Mouse (Mus musculus) right cerebral cortex, postnatal 14 days (tissue): ENCODE results near the gene Ppara.
"Not testable (repeated sequence)": the region's sequence is repeated elsewhere in the genome, so short reads cannot be mapped to it uniquely, and the experiment has no call there.

Experiments
- DNase-seq: peaks from one replicate; pipeline ENCODE4 v3.0.0; 2022

Gene Ppara

DNA sequence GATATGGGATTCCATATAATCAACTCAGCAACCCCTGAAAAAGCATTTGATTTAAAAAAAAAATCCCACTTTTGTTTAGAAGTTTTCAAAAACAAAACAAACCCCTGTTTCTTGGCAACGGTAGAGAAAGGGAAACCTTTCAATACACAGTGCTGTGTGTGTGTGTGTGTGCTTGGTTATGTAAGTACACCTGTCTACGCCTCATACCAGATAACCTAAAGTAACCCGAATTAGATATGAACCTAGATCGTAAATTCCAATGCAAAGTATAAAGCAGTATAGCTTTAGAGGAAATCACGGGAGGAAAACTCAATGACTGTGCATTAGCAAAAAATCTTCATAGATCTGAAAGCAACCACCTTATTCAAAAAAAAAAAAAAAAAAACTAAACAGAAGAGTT is 31.9 kb downstream of the Ppara start:
- DNase-seq = no peak

DNA sequence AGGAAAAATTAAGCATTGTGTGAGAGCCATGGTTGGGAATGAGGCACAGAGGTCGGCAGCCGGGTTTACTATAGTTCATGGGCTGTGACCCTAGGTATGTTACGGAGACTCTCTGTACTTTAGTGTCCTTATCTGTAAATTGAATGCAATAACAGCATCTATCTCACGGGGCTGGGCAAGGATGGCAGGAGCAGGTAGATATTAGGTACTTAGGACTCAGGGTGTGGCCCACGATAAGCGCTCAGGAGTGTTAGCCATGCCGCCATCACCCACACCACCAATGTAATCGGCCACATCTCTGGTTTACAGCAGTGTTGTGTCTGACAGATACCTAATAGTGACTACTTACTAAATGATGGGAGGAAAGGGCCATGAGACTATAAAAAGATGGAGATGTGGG is 34.2 kb downstream of the Ppara start:
- DNase-seq = no peak

DNA sequence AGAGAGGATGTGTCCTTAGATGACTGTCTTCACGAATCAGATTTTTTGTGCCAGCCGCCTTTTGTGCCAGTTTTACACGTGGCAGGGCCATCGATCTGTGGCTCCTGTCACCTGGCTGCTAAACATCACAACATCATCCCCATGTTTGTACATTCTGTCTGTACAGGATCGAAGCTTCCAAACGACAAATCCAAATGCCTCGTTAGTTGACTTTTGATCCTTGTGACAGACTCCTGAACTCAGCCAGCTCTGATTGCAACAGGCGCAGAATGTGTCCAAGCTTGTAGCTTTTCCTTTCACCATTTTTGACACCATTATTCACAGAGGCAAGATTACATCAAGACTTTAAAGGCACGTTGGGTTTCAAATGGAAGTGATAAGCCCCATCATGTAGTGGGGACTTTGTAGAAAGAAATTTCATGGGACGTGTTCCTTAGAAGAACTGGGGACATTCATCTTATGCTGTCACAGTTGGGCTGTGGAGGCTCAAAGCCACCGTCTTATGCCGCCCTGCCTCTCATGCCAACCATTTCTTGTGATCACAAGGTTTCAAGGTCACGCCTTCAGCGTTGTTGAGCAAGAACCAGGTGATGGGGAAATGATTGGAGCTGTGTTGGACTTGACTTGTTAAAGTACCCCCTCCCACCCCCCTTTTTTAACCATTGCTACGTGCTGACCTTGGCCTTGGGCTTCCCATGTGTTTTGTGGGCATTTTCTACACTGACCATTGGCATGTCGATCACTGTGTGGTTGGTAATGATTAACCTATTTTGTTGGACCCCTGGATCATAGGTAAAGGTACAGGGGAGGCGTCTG is 36.7 kb downstream of the Ppara start:
- DNase-seq = no peak

- no peak for DNase-seq
Observed at GRCm38 (mm10) chr15:85772146-85772740, 37.5 kb downstream of the Ppara start.

DNA sequence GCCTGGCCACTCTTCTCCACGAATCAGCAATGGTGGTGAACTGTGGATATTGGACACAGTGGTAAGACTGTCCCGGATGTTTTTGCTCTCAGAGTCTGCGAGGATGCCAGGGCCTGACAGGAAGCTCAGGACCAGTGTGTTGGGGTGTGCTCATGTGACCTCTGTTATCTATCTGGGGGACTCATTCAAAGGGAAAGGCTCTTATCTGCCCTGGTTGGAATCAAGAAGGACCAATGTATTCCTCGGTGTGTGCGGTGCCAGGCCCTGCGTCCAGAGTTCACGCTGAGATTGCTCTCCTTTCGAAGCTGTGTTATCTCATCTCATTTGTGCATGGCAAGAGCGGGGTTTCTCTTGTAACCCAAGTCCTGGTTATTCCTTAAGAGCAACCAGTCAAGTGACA is 39.6 kb downstream of the Ppara start:
- no peak for DNase-seq

DNA sequence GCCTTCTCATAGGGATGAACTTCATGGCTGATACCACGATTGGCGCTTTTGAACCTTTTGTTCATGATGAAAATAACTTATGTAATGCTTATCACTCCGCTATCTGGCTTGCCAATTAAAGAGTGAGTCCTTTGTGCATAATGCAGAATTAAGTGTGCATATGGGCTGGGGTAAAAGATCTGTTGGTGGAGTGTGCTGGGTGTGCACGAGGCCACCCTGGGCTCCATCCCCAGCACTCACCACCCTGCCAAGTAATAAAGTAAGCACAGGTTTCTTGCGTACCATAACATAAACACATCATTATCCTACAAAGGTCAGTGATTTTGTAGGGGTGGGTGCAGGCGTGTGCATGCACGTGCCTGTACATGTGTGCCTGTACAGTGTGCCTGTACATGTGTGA is 40.2 kb downstream of the Ppara start:
- no peak for DNase-seq

DNA sequence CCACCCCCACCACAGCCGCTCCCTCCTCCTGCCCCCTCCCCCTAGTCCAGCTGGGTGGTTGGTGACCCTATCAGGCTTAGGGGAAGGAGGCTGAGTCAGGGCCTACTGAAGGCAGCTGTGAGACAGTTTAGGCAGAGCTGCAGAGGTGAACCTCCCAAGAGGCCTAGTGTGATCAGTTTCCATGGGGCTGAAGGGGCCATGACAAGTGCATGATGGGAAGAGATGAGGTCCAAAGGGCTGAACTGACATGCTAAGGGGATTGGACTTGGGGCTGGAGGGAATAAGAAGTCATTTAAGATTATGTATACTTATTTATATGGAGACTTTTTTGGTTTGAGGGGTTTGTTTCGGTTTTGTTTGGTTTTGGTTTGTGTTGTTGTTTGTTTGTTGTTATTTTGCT is 41.5 kb downstream of the Ppara start:
- DNase-seq = no peak

GRCm38 (mm10) chr15:85776771-85777170 is 42.0 kb downstream of the Ppara start:
- no peak for DNase-seq

- not testable (repeated sequence) for DNase-seq
Observed at GRCm38 (mm10) chr15:85778891-85779290, 44.1 kb downstream of the Ppara start.

DNA sequence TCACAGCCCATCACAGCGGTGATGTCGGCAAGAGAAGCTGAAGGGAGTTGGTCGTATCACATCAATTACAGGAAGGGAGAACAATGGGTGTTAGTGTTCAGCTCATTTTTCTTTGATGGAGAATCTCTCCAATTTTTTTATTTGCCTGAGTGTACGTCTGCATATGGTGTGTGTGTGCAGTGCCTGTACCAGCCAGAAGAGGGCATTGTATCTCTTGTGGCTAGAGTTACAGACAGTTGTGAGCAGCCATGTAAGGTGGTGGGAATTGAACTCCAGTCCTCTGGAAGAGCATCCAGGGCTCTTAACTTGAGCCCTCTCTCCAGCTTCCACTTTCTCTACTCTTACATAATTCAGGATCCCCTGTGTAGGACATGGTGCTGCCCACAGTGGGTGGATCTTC is 48.4 kb downstream of the Ppara start:
- no peak for DNase-seq

DNA sequence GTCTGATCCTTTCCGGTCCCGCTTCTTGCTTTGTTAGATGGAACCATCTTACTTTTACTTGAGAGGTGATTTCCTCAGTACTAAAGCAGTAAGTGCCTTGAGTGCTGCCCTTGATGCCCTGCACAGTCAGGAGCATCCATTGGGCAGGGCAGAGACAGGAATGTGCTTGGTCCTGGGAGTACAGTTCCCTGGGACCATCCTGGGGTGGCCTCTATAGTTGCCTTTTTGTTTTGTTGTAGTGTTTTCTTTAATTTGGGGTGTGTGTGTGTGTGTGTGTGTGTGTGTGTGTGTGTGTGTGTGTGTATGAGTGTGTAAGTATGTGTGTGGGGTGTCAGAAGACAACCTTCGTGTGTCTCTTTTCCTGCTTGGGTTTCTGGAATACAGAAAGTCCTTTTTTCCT is 49.6 kb downstream of the Ppara start:
- no peak for DNase-seq

DNA sequence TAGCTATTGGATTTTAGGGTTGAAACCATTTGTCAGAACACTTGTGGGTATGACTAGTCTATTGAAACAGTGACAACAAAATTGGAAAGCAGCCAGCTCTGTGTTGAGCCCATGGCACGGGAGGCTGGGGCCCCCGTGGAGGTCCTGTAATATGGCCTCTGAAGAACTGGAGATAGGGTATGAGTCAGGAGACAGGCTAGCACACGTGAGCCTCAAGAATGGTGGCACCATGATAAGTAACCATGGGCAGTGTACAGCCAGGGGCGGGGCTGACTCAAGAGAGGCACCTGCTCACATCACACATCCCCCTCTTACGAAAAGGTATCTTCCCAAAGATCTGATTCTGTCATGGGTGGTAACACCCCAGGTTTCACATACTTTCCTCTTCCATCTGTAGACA is 51.9 kb downstream of the Ppara start:
- DNase-seq = no peak

DNA sequence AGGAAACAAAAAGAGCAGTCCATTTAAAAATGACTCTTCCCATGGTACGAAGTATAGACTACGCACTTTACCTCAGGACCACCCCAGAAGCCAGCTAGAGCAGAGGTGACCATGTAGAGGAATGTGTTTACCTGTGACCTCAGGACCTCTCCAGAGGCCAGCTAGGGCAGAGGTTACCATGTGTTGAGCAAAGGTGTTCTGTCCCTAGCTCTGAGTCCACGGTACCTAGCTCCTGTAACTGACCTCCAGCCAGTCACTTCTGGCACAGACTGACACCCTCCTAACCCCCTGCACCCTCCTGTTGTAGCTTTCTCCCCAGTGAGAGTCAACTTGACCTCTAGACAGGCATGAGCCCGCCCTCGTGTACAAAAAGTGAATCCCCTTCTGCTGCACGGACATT is 52.7 kb downstream of the Ppara start:
- DNase-seq = no peak

DNA sequence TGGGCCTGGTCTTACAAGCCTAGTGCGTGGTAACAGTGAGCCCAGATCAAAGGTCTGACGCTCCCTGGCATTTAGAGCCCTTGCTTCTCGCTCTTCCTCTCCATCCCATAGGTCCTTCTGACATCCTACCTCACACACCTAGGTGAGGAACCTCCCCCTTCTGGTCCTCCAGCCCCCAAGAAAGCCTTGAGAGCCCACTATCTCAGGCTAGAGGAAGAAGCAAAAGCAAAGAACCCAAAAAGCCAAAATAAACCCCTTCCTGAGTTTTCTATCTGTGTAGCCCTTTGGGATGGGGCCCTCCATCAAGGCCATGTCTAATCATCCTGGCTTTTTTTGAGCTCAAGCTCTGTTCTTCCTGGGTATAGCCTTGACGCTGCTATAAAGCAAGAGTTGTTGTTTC is 53.3 kb downstream of the Ppara start:
- DNase-seq = no peak

GRCm38 (mm10) chr15:85788633-85789032 is 53.9 kb downstream of the Ppara start:
- DNase-seq = no peak

DNA sequence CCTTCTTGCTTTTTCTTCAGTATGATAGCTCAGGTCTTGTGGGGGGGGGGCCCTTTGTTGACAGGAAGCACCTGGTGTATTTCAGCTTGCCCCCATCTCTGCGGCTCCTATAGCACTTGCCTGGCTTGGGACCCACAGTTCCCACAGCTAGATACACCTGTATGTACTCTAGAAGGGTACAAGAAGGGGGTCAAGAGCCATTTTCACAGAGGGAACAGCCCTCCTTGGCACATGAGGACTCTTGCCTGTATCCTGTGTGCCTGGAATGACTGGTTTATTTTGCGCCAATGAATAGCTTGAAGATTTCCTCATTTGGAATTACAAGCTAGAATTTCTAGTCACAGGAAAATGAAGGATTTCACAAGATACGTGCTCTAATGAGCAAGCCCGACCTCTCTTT is 56.7 kb downstream of the Ppara start:
- no peak for DNase-seq

DNA sequence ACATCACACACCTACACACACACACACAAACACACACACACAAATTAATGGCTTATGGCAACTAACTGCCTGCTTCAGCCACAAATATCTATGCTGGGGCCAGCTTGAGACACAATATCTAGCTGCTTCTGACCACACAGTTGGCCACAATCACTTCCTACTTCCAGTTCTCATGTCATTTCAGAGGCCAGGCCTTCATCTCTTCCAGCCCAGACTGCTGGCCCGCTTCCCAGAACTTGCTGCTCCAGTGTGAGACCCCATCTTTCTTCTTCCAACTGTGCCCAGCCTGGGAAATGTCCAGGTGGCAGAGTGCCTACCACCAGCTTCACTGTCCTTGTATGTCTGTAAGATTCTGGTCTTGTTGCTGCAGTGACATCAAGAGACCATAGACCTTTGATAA is 58.0 kb downstream of the Ppara start:
- peak; percentile 57 for DNase-seq

DNA sequence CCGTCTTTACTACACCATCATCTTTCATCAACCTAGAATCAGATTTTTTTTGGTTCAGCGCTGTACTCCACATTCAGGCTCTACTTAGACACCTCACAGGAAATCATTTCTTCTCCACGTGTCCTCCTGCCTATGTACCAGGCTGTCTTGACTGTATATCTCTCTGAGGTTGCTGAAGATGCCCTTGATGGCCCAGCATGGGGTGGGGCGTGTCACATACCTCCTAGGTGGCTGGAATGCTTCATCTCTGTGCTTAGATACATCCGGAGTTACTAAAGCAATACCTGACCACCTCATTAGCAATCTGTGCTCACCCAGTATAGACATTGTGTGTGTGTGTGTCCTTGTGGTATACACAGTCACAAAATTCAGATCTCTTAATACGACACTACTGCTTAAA is 60.7 kb downstream of the Ppara start:
- DNase-seq = no peak

DNA sequence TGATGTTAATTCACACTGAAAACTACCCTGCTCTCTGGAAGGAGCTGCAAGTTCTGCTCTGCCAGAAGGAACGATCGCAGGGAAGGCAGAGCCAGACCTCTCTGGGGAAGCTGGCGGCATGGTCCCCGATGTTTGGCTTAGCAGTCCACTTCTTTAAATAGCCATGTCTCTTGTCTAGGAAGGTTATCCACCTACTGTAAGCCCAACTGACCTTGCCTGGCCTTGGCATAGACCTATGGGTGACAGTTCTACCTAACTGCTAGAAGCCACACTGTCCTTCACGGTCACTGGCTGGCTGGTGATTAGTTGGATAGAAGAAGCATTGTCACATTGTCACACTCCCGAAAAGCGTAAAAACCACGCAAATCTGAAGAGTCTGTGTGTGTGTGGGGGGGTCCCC is 63.9 kb downstream of the Ppara start:
- DNase-seq = no peak

- DNase-seq = no peak
Observed at GRCm38 (mm10) chr15:85802931-85803330, 68.1 kb downstream of the Ppara start.

GRCm38 (mm10) chr15:85806886-85807285 is 72.1 kb downstream of the Ppara start:
- no peak for DNase-seq

- DNase-seq = no peak
Observed at GRCm38 (mm10) chr15:85807404-85807803, 72.6 kb downstream of the Ppara start.

DNA sequence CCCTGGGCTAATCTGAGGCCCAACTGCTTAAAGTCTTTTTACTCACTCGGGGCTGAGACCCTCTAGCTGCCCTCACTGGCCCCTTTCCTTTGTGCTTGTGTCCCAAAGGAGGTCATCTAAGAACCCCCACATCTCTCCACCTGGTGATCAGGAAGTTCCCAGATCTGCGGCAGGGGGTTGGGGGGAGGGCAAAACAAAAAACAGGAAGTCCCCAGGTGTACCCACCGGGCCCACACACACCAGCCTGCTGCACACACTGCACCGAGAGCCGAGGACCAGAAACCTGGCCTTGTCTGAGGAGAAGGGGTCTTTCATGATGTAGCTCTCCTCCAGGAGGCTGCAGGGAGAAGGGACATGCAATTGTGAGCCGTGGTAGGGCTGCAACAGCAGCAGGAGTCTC is 73.2 kb downstream of the Ppara start:
- DNase-seq = no peak

DNA sequence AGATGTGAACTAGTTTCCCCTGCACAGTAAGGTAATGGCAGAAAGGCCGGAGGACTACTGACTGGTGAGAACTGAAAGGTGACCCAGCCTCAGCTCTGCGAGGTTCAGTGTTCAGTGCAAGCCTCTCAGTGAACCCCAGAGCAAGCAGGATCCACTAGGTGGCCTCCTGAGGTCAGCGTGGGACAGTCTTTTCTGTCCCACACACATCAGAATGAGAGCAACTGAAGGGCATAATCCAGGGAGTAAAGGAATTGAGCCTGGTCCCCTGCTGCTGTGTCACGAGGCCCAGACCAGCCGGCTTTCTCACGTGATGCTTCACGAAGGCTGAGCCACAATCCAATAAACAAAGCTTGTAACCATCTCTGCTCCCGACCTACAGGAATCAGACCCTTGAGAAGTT is 73.7 kb downstream of the Ppara start:
- no peak for DNase-seq

DNA sequence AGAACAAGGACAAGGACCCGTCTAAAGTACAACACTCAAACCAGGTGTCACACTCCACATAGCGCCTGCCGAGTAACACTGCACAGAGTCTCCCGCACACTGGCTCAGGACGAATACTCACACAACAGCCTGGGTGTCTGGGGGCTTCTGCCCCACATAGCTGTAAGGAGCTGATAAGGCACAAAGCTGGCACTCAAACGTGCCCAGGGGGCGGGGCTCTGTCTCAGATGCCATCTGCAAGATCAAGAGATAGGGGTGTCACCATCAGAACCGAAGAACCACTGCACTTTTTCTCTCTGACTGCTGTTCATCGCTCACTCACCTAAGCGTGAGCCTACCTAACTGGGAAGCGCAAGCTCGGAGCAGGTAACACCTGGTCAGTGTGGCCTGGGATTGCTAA is 74.3 kb downstream of the Ppara start:
- DNase-seq = no peak
